Mouse (Mus musculus) megakaryocyte, embryonic 14.5 days (primary cell): Measurements from ENCODE around the gene Cand2.

Experiments used
- FLI1 ChIP-seq: IDR thresholded peaks from 2 replicates; pipeline ENCODE4 v1.6.1; 2012; ENCODE audit warnings: low read length, inconsistent platforms, mixed read lengths
- GATA1 ChIP-seq: IDR thresholded peaks from 3 replicates; pipeline ENCODE4 v1.6.1; 2012; ENCODE audit warnings: mixed read lengths, low read length, inconsistent platforms, borderline replicate concordance

DNA sequence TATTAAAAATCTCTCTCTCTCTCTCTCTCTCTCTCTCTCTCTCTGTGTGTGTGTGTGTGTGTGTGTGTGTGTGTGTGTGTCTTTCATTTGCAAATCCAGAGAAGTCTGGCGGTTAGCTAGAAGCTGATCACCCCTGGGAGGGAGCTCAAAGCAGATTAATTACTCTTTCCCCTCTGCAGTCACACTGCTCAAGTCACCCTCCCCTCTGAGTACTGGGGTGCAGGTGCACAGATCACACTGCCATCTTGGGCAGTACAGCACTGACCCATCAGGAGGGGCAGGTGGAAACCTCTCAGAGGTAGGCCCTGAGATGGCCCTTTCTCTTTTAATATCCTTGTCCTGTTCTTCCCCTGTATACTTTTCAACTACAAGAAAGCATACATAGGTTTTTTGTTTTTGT, 28.0 kb upstream of the Cand2 start:
- TF ChIP-seq GATA1 (no peak), FLI1 (no peak)
